Mouse (Mus musculus): ENCODE measurements around the gene Ptpru. TPM values are rescaled to one million over a fixed set of nuclear protein-coding genes. Genes with fewer than 3 reads are reported as not detected.
"Not testable (repeated sequence)": the region's sequence is repeated elsewhere in the genome, so short reads cannot be mapped to it uniquely, and the experiment has no call there.

The Ptpru gene
- polyA plus RNA-seq, 1 experiment from 2014 or later = 2.6 TPM

GRCm38 (mm10) chr4:131805255-131805654 is 32.8 kb downstream of the Ptpru start:
- Histone ChIP-seq H3K4me3 (ENCODE audit: low read depth, low read length) (no peak overlapping the region), H3K4me1 (ENCODE audit: insufficient read depth) (no peaks in the 10 kb centered on the region), H3K9ac (replicated peaks) (no peak overlapping the region), H3K27me3 (ENCODE audit: insufficient read depth, low read length) (no peaks in the 10 kb centered on the region), H3K27ac (ENCODE audit: low read depth) (no peak overlapping the region), H3K4me2 (ENCODE audit: low read depth, low read length) (no peak overlapping the region), H3K9me3 (ENCODE audit: low read length) (no peaks in the 10 kb centered on the region), H3K36me3 (replicated peaks; ENCODE audit: insufficient read depth, low read length) (no peaks in the 10 kb centered on the region)
- DNase-seq (no peak), ATAC-seq (no peak)
- 53% methylated on average over 3 of the region's 3 CpGs for WGBS (ENCODE audit: insufficient replicate concordance)
- TF ChIP-seq CTCF (IDR thresholded peaks at IDR 0.05; ENCODE audit: low read depth) (no peak), EP300 (IDR thresholded peaks at IDR 0.05; ENCODE audit: low read depth) (no peak)

- not testable (repeated sequence) for H3K4me1 ChIP-seq (ENCODE audit: insufficient read depth); H3K9ac ChIP-seq (replicated peaks); H3K4me3 ChIP-seq (ENCODE audit: low read depth, low read length); H3K9me3 ChIP-seq (ENCODE audit: low read length); H3K27ac ChIP-seq (ENCODE audit: low read depth); H3K27me3 ChIP-seq (ENCODE audit: insufficient read depth, low read length); ATAC-seq; H3K4me2 ChIP-seq (ENCODE audit: low read depth, low read length); DNase-seq; H3K36me3 ChIP-seq (replicated peaks; ENCODE audit: insufficient read depth, low read length)
- WGBS (ENCODE audit: insufficient replicate concordance) = 85% methylated on average over 5 of the region's 6 CpGs
These were observed 33.4 kb downstream of the Ptpru start for GRCm38 (mm10) chr4:131804732-131805131.

GRCm38 (mm10) chr4:131803846-131804245 is 34.2 kb downstream of the Ptpru start:
- TF ChIP-seq EP300 (IDR thresholded peaks at IDR 0.05; ENCODE audit: low read depth) = no peak
- TF ChIP-seq CTCF (IDR thresholded peaks at IDR 0.05; ENCODE audit: low read depth) = no peak
- no peaks in the 10 kb centered on the region for H3K4me1 ChIP-seq (ENCODE audit: insufficient read depth)
- WGBS (ENCODE audit: insufficient replicate concordance) = 65% methylated on average over 9 of the region's 9 CpGs

GRCm38 (mm10) chr4:131798968-131799367 is 39.1 kb downstream of the Ptpru start:
- DNase-seq (peak; percentile 30), ATAC-seq (no peak)
- no peaks in the 10 kb centered on the region for H3K36me3 ChIP-seq (replicated peaks; ENCODE audit: insufficient read depth, low read length)
- no peak for TF ChIP-seq EP300 (IDR thresholded peaks at IDR 0.05; ENCODE audit: low read depth)
- TF ChIP-seq CTCF (IDR thresholded peaks at IDR 0.05; ENCODE audit: low read depth) = no peak
- H3K4me3 ChIP-seq (ENCODE audit: low read depth, low read length) = no peak overlapping the region
- H3K4me2 ChIP-seq (ENCODE audit: low read depth, low read length) = no peak overlapping the region
- H3K27ac ChIP-seq (ENCODE audit: low read depth) = no peak overlapping the region
- H3K27me3 ChIP-seq (ENCODE audit: insufficient read depth, low read length) = no peaks in the 10 kb centered on the region
- no peak overlapping the region for H3K9ac ChIP-seq (replicated peaks)
- WGBS (ENCODE audit: insufficient replicate concordance) = 53% methylated on average over 4 of the region's 4 CpGs
- H3K9me3 ChIP-seq (ENCODE audit: low read length) = no peaks in the 10 kb centered on the region
- no peaks in the 10 kb centered on the region for H3K4me1 ChIP-seq (ENCODE audit: insufficient read depth)

More at GRCm38 (mm10) chr4:131803846-131804245, 34.2 kb downstream of the Ptpru start:
- Histone ChIP-seq H3K27me3 (ENCODE audit: insufficient read depth, low read length) (no peaks in the 10 kb centered on the region), H3K9ac (replicated peaks) (no peak overlapping the region), H3K27ac (ENCODE audit: low read depth) (no peak overlapping the region), H3K4me2 (ENCODE audit: low read depth, low read length) (no peak overlapping the region), H3K4me3 (ENCODE audit: low read depth, low read length) (no peak overlapping the region), H3K9me3 (ENCODE audit: low read length) (no peaks in the 10 kb centered on the region), H3K36me3 (replicated peaks; ENCODE audit: insufficient read depth, low read length) (no peaks in the 10 kb centered on the region)
- DNase-seq = no peak
- no peak for ATAC-seq

GRCm38 (mm10) chr4:131797920-131798319 is 40.2 kb downstream of the Ptpru start:
- DNase-seq (no peak), ATAC-seq (no peak)
- Histone ChIP-seq H3K27ac (ENCODE audit: low read depth) (no peak overlapping the region), H3K4me1 (ENCODE audit: insufficient read depth) (no peaks in the 10 kb centered on the region), H3K9ac (replicated peaks) (no peak overlapping the region), H3K9me3 (ENCODE audit: low read length) (no peaks in the 10 kb centered on the region), H3K27me3 (ENCODE audit: insufficient read depth, low read length) (no peaks in the 10 kb centered on the region), H3K36me3 (replicated peaks; ENCODE audit: insufficient read depth, low read length) (no peaks in the 10 kb centered on the region), H3K4me2 (ENCODE audit: low read depth, low read length) (no peak overlapping the region), H3K4me3 (ENCODE audit: low read depth, low read length) (no peak overlapping the region)
- TF ChIP-seq CTCF (IDR thresholded peaks at IDR 0.05; ENCODE audit: low read depth) = no peak
- no peak for TF ChIP-seq EP300 (IDR thresholded peaks at IDR 0.05; ENCODE audit: low read depth)
- WGBS (ENCODE audit: insufficient replicate concordance) = 72% methylated on average over 12 of the region's 12 CpGs

GRCm38 (mm10) chr4:131797483-131797882 is 40.6 kb downstream of the Ptpru start:
- 83% methylated on average over 7 of the region's 7 CpGs for WGBS (ENCODE audit: insufficient replicate concordance)
- no peaks in the 10 kb centered on the region for H3K36me3 ChIP-seq (replicated peaks; ENCODE audit: insufficient read depth, low read length)
- TF ChIP-seq EP300 (IDR thresholded peaks at IDR 0.05; ENCODE audit: low read depth) (no peak), CTCF (IDR thresholded peaks at IDR 0.05; ENCODE audit: low read depth) (no peak)
- no peak overlapping the region for H3K9ac ChIP-seq (replicated peaks)
- H3K27me3 ChIP-seq (ENCODE audit: insufficient read depth, low read length) = no peaks in the 10 kb centered on the region
- DNase-seq (no peak), ATAC-seq (no peak)
- no peak overlapping the region for H3K4me3 ChIP-seq (ENCODE audit: low read depth, low read length)
- no peaks in the 10 kb centered on the region for H3K4me1 ChIP-seq (ENCODE audit: insufficient read depth)
- H3K4me2 ChIP-seq (ENCODE audit: low read depth, low read length) = no peak overlapping the region
- no peaks in the 10 kb centered on the region for H3K9me3 ChIP-seq (ENCODE audit: low read length)
- H3K27ac ChIP-seq (ENCODE audit: low read depth) = no peak overlapping the region
